Mouse (Mus musculus): ENCODE measurements around the gene P2ry12. TPM values are rescaled to one million over a fixed set of nuclear protein-coding genes. Genes with fewer than 3 reads are reported as not detected.

Gene P2ry12
- polyA plus RNA-seq, 1 experiment from 2014 or later: 9.2 TPM

- Histone ChIP-seq H3K4me2 (ENCODE audit: low read length) (no peak overlapping the region), H3K9me3 (replicated peaks; ENCODE audit: control insufficient read depth, low read length) (no peaks in the 10 kb centered on the region), H3K27ac (ENCODE audit: low read depth, low read length) (no peak overlapping the region), H3K4me3 (ENCODE audit: low read depth, low read length) (no peak overlapping the region), H3K9ac (ENCODE audit: low read length) (no peak overlapping the region), H3K36me3 (ENCODE audit: control insufficient read depth, insufficient read depth, low read length) (no peaks in the 10 kb centered on the region), H3K27me3 (replicated peaks; ENCODE audit: control insufficient read depth, insufficient read depth, low read length) (no peaks in the 10 kb centered on the region), H3K4me1 (ENCODE audit: control insufficient read depth, insufficient read depth, low read length) (no peaks in the 10 kb centered on the region)
- no peak for DNase-seq (ENCODE audit: low spot score)
- 56% methylated on average over 5 of the region's 5 CpGs for WGBS
- no peak for ATAC-seq
These were observed 81.5 kb downstream of the P2ry12 start for GRCm38 (mm10) chr3:59181134-59181533.

GRCm38 (mm10) chr3:59176871-59177270 lies 85.8 kb downstream of the P2ry12 start:
- no peaks in the 10 kb centered on the region for H3K4me1 ChIP-seq (ENCODE audit: control insufficient read depth, insufficient read depth, low read length)
- no peaks in the 10 kb centered on the region for H3K9me3 ChIP-seq (replicated peaks; ENCODE audit: control insufficient read depth, low read length)
- WGBS: 79% methylated on average over 5 of the region's 5 CpGs
- H3K27ac ChIP-seq (ENCODE audit: low read depth, low read length): no peak overlapping the region
- H3K4me2 ChIP-seq (ENCODE audit: low read length): no peak overlapping the region
- no peak overlapping the region for H3K4me3 ChIP-seq (ENCODE audit: low read depth, low read length)
- no peaks in the 10 kb centered on the region for H3K27me3 ChIP-seq (replicated peaks; ENCODE audit: control insufficient read depth, insufficient read depth, low read length)
- ATAC-seq (no peak), DNase-seq (ENCODE audit: low spot score) (no peak)
- no peaks in the 10 kb centered on the region for H3K36me3 ChIP-seq (ENCODE audit: control insufficient read depth, insufficient read depth, low read length)
- H3K9ac ChIP-seq (ENCODE audit: low read length): no peak overlapping the region

DNA sequence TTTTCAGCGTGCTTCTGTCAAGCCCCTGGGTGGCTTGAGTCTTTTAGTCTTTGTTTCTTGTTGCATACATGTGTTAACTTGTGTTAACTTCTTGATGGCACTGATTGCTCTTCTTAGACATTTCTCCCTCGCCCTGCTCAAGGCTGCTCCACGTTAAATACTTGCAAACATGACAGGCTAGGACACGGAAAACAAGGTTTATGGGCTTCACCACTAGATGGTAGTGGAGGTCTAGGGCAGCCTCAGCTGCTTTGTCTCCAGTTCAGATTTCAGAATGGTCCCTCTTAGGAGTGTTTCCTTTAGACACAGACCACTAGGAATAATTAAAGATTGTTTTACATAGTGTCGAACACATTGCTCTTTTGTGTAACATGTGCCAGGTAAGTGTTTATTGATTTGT lies 87.4 kb downstream of the P2ry12 start:
- Histone ChIP-seq H3K4me2 (ENCODE audit: low read length) (no peak overlapping the region), H3K9ac (ENCODE audit: low read length) (no peak overlapping the region), H3K36me3 (ENCODE audit: control insufficient read depth, insufficient read depth, low read length) (no peaks in the 10 kb centered on the region), H3K4me1 (ENCODE audit: control insufficient read depth, insufficient read depth, low read length) (no peaks in the 10 kb centered on the region), H3K27ac (ENCODE audit: low read depth, low read length) (no peak overlapping the region), H3K4me3 (ENCODE audit: low read depth, low read length) (no peak overlapping the region), H3K27me3 (replicated peaks; ENCODE audit: control insufficient read depth, insufficient read depth, low read length) (no peaks in the 10 kb centered on the region), H3K9me3 (replicated peaks; ENCODE audit: control insufficient read depth, low read length) (no peaks in the 10 kb centered on the region)
- ATAC-seq (peak; percentile 79), DNase-seq (ENCODE audit: low spot score) (peak; percentile 67)
- WGBS: 46% methylated on average over 5 of the region's 5 CpGs

DNA sequence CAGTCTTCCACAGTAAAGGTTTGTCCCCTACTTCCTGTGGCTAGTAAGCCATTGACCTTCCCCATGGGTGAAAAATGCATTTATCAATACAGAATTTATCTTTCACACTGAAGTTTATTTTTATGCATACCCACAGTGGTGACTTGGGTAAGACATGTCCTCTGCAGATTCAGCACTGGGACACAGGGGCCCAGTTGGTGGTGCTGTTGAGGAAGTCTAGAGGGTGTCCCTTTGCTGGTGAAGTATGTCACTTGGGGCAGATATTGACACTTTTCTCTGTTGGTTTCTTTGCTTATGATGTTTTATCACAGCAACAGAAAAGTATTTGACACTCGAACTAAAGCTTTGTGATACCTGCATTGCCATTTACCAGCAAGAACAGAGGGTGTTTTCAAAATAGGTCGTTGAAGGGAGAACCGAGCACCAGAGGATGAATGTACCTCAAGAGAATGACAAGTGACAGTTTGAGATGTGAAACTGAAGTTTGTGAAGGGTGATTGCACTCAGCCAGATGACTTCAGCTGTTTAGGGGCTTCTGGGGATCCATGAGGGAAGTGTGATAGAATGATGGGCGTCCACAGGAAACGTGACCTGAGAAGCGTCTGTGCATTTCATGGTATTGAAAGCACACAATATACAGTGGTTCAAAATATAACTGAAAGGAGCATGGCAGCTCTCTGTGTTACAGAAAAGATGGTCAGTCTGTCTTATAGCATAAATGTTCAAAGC lies 88.1 kb downstream of the P2ry12 start:
- H3K4me1 ChIP-seq (ENCODE audit: control insufficient read depth, insufficient read depth, low read length): no peaks in the 10 kb centered on the region
- ATAC-seq (no peak), DNase-seq (ENCODE audit: low spot score) (no peak)
- 88% methylated on average over 6 of the region's 6 CpGs for WGBS
- H3K36me3 ChIP-seq (ENCODE audit: control insufficient read depth, insufficient read depth, low read length): no peaks in the 10 kb centered on the region
- no peaks in the 10 kb centered on the region for H3K9me3 ChIP-seq (replicated peaks; ENCODE audit: control insufficient read depth, low read length)
- H3K4me3 ChIP-seq (ENCODE audit: low read depth, low read length): no peak overlapping the region
- no peak overlapping the region for H3K9ac ChIP-seq (ENCODE audit: low read length)
- H3K27ac ChIP-seq (ENCODE audit: low read depth, low read length): no peak overlapping the region
- no peaks in the 10 kb centered on the region for H3K27me3 ChIP-seq (replicated peaks; ENCODE audit: control insufficient read depth, insufficient read depth, low read length)
- no peak overlapping the region for H3K4me2 ChIP-seq (ENCODE audit: low read length)

- DNase-seq (ENCODE audit: low spot score): no peak
- no peaks in the 10 kb centered on the region for H3K27me3 ChIP-seq (replicated peaks; ENCODE audit: control insufficient read depth, insufficient read depth, low read length)
- no peak overlapping the region for H3K27ac ChIP-seq (ENCODE audit: low read depth, low read length)
- no peak overlapping the region for H3K4me3 ChIP-seq (ENCODE audit: low read depth, low read length)
- no peaks in the 10 kb centered on the region for H3K36me3 ChIP-seq (ENCODE audit: control insufficient read depth, insufficient read depth, low read length)
- H3K4me1 ChIP-seq (ENCODE audit: control insufficient read depth, insufficient read depth, low read length): no peaks in the 10 kb centered on the region
- no peak overlapping the region for H3K9ac ChIP-seq (ENCODE audit: low read length)
- H3K9me3 ChIP-seq (replicated peaks; ENCODE audit: control insufficient read depth, low read length): no peaks in the 10 kb centered on the region
- no peak overlapping the region for H3K4me2 ChIP-seq (ENCODE audit: low read length)
- ATAC-seq: no peak
- 67% methylated on average over 2 of the region's 2 CpGs for WGBS
These were observed 92.6 kb downstream of the P2ry12 start for GRCm38 (mm10) chr3:59169921-59170627.

DNA sequence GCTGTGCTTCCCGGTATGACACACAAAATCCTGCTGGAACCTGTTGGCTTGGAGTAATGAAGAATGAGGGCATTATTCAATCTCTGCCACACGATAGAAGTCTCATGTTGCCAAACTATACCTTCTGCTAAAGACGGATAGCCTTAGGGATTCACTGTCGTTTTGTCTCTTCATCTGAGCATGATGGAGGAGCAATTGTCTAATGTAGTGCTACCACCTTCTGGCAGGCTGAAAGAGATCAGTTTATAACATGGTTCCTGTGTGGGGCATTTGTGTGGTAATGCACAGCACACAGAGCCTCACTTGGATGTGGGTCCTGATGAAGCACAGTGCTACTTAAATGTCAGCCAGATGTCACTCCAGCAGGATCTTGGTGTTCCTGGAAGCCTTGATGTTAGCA lies 93.5 kb downstream of the P2ry12 start:
- no peak for ATAC-seq
- Histone ChIP-seq H3K9ac (ENCODE audit: low read length) (no peak overlapping the region), H3K4me3 (ENCODE audit: low read depth, low read length) (no peak overlapping the region), H3K9me3 (replicated peaks; ENCODE audit: control insufficient read depth, low read length) (no peaks in the 10 kb centered on the region), H3K4me2 (ENCODE audit: low read length) (no peak overlapping the region), H3K27me3 (replicated peaks; ENCODE audit: control insufficient read depth, insufficient read depth, low read length) (no peaks in the 10 kb centered on the region), H3K27ac (ENCODE audit: low read depth, low read length) (no peak overlapping the region), H3K4me1 (ENCODE audit: control insufficient read depth, insufficient read depth, low read length) (no peaks in the 10 kb centered on the region), H3K36me3 (ENCODE audit: control insufficient read depth, insufficient read depth, low read length) (no peaks in the 10 kb centered on the region)
- no peak for DNase-seq (ENCODE audit: low spot score)
- WGBS: 82% methylated on average over 4 of the region's 4 CpGs

- ATAC-seq: no peak
- Histone ChIP-seq H3K27ac (ENCODE audit: low read depth, low read length) (no peak overlapping the region), H3K9ac (ENCODE audit: low read length) (no peak overlapping the region), H3K4me3 (ENCODE audit: low read depth, low read length) (no peak overlapping the region), H3K9me3 (replicated peaks; ENCODE audit: control insufficient read depth, low read length) (no peaks in the 10 kb centered on the region), H3K27me3 (replicated peaks; ENCODE audit: control insufficient read depth, insufficient read depth, low read length) (no peaks in the 10 kb centered on the region), H3K36me3 (ENCODE audit: control insufficient read depth, insufficient read depth, low read length) (no peaks in the 10 kb centered on the region), H3K4me1 (ENCODE audit: control insufficient read depth, insufficient read depth, low read length) (no peaks in the 10 kb centered on the region), H3K4me2 (ENCODE audit: low read length) (no peak overlapping the region)
- DNase-seq (ENCODE audit: low spot score): no peak
- WGBS: 89% methylated on average over 6 of the region's 6 CpGs
These were observed 94.2 kb downstream of the P2ry12 start for GRCm38 (mm10) chr3:59168476-59168875.

- Histone ChIP-seq H3K9ac (ENCODE audit: low read length) (no peak overlapping the region), H3K9me3 (replicated peaks; ENCODE audit: control insufficient read depth, low read length) (no peaks in the 10 kb centered on the region), H3K27me3 (replicated peaks; ENCODE audit: control insufficient read depth, insufficient read depth, low read length) (no peaks in the 10 kb centered on the region), H3K27ac (ENCODE audit: low read depth, low read length) (no peak overlapping the region), H3K4me2 (ENCODE audit: low read length) (no peak overlapping the region), H3K4me1 (ENCODE audit: control insufficient read depth, insufficient read depth, low read length) (no peaks in the 10 kb centered on the region), H3K4me3 (ENCODE audit: low read depth, low read length) (no peak overlapping the region), H3K36me3 (ENCODE audit: control insufficient read depth, insufficient read depth, low read length) (no peaks in the 10 kb centered on the region)
- DNase-seq (ENCODE audit: low spot score) (no peak), ATAC-seq (no peak)
- 86% methylated on average over 2 of the region's 2 CpGs for WGBS
These were observed 95.1 kb downstream of the P2ry12 start for GRCm38 (mm10) chr3:59167417-59168054.

Data from forebrain, embryonic 14.5 days (tissue).